Mouse (Mus musculus): ENCODE results near the gene Prkab1. TPM values are rescaled to one million over a fixed set of nuclear protein-coding genes. Genes with fewer than 3 reads are reported as not detected.

Prkab1 gene
- polyA plus RNA-seq, 1 experiment: 64.1 TPM

GRCm38 (mm10) chr5:116016542-116016941, 7.8 kb downstream of the Prkab1 start:
- Histone ChIP-seq H3K27ac (ENCODE audit: control insufficient read depth, insufficient read depth, low read depth, low read length, poor library complexity) (no peak overlapping the region), H3K4me3 (replicated peaks; ENCODE audit: control insufficient read depth, low read depth, low read length) (no peak overlapping the region), H3K4me1 (ENCODE audit: control insufficient read depth, insufficient read depth, low read length) (no peaks in the 10 kb centered on the region)
- WGBS: 81% methylated on average over 5 of the region's 5 CpGs
- TF ChIP-seq POLR2A (IDR thresholded peaks at IDR 0.05; ENCODE audit: borderline replicate concordance, control insufficient read depth, low read depth, low read length) (no peak), CTCF (IDR thresholded peaks at IDR 0.05; ENCODE audit: control insufficient read depth, insufficient read depth, low read length) (no peak)

DNA sequence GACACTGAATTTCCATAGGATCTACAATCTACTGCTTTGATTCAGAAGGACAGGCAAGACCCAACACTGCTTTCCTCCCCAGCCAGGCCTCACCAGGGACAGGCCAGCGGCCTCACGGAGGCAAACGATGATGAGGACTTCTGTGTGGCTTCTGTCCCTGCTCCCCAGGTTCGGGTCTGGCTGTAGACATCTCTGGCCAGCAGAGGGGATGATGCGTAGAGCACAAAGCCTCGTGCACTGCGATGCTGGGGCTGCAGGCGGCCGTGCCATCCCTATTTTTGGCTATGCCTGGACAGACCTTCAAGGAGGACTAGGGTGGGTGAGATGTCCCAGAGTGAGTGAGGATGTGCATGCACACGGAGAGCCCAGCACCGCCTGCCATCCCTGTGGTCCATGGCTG, 10.1 kb downstream of the Prkab1 start:
- no peak for TF ChIP-seq CTCF (IDR thresholded peaks at IDR 0.05; ENCODE audit: control insufficient read depth, insufficient read depth, low read length)
- TF ChIP-seq POLR2A (IDR thresholded peaks at IDR 0.05; ENCODE audit: borderline replicate concordance, control insufficient read depth, low read depth, low read length): no peak
- Histone ChIP-seq H3K4me3 (replicated peaks; ENCODE audit: control insufficient read depth, low read depth, low read length) (no peak overlapping the region), H3K27ac (ENCODE audit: control insufficient read depth, insufficient read depth, low read depth, low read length, poor library complexity) (no peak overlapping the region), H3K4me1 (ENCODE audit: control insufficient read depth, insufficient read depth, low read length) (no peaks in the 10 kb centered on the region)
- WGBS: 94% methylated on average over 11 of the region's 11 CpGs

DNA sequence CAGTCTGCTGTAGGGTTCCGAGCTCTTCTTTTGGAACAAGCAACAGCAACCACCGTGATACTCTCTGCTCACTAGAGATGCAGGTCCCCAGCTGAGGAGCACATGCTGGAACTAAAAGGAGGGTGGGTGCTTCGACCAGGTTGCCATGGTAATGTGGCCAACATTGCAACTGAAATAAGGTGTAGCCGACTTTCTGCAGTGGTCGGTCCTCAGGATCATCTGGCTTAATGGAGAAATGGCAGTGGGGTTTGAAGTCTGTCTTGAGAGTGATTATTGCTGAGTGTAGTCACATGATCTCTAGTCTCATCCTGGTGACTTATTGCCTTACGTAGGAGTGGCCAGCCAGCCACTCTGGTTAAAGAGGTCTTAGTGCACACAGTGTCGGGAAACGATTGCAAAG, 10.5 kb downstream of the Prkab1 start:
- TF ChIP-seq CTCF (IDR thresholded peaks at IDR 0.05; ENCODE audit: control insufficient read depth, insufficient read depth, low read length): no peak
- TF ChIP-seq POLR2A (IDR thresholded peaks at IDR 0.05; ENCODE audit: borderline replicate concordance, control insufficient read depth, low read depth, low read length): no peak
- no peak overlapping the region for H3K4me3 ChIP-seq (replicated peaks; ENCODE audit: control insufficient read depth, low read depth, low read length)
- H3K4me1 ChIP-seq (ENCODE audit: control insufficient read depth, insufficient read depth, low read length): no peaks in the 10 kb centered on the region
- H3K27ac ChIP-seq (ENCODE audit: control insufficient read depth, insufficient read depth, low read depth, low read length, poor library complexity): no peak overlapping the region
- 83% methylated on average over 8 of the region's 8 CpGs for WGBS

DNA sequence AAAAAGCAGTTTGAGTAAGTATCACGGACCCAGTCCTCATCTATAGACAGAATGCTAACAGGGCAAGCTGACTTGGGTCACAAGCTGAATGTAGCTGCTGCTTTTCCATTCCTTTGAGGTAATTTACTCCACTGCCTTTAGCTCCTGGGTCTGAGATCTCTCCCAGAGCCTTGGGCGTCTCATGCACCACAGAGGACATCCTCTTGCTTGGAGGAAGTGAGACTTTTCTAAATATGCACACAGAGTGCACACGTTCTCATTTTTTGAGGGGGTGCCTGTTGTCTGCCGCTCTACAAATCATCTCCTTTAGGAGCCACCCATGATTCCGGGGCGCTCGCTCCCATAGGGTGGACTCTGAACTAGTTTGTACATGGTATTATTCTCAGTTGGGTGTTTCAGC, 11.8 kb downstream of the Prkab1 start:
- 66% methylated on average over 7 of the region's 7 CpGs for WGBS
- H3K4me3 ChIP-seq (replicated peaks; ENCODE audit: control insufficient read depth, low read depth, low read length): no peak overlapping the region
- H3K27ac ChIP-seq (ENCODE audit: control insufficient read depth, insufficient read depth, low read depth, low read length, poor library complexity): no peak overlapping the region
- no peak for TF ChIP-seq CTCF (IDR thresholded peaks at IDR 0.05; ENCODE audit: control insufficient read depth, insufficient read depth, low read length)
- no peak for TF ChIP-seq POLR2A (IDR thresholded peaks at IDR 0.05; ENCODE audit: borderline replicate concordance, control insufficient read depth, low read depth, low read length)
- no peaks in the 10 kb centered on the region for H3K4me1 ChIP-seq (ENCODE audit: control insufficient read depth, insufficient read depth, low read length)

GRCm38 (mm10) chr5:116011700-116012099, 12.6 kb downstream of the Prkab1 start:
- H3K4me3 ChIP-seq (replicated peaks; ENCODE audit: control insufficient read depth, low read depth, low read length): no peak overlapping the region
- no peak overlapping the region for H3K27ac ChIP-seq (ENCODE audit: control insufficient read depth, insufficient read depth, low read depth, low read length, poor library complexity)

GRCm38 (mm10) chr5:116009884-116010627, 14.3 kb downstream of the Prkab1 start:
- WGBS: 72% methylated on average over 2 of the region's 2 CpGs
- H3K4me1 ChIP-seq (ENCODE audit: control insufficient read depth, insufficient read depth, low read length): no peaks in the 10 kb centered on the region

More at GRCm38 (mm10) chr5:116011700-116012099, 12.6 kb downstream of the Prkab1 start:
- TF ChIP-seq CTCF (IDR thresholded peaks at IDR 0.05; ENCODE audit: control insufficient read depth, insufficient read depth, low read length) (no peak), POLR2A (IDR thresholded peaks at IDR 0.05; ENCODE audit: borderline replicate concordance, control insufficient read depth, low read depth, low read length) (no peak)
- no peaks in the 10 kb centered on the region for H3K4me1 ChIP-seq (ENCODE audit: control insufficient read depth, insufficient read depth, low read length)
- WGBS: 52% methylated on average over 7 of the region's 7 CpGs

GRCm38 (mm10) chr5:116009091-116009851, 15.0 kb downstream of the Prkab1 start:
- TF ChIP-seq POLR2A (IDR thresholded peaks at IDR 0.05; ENCODE audit: borderline replicate concordance, control insufficient read depth, low read depth, low read length): no peak
- no peak for TF ChIP-seq CTCF (IDR thresholded peaks at IDR 0.05; ENCODE audit: control insufficient read depth, insufficient read depth, low read length)
- WGBS: 92% methylated on average over 15 of the region's 15 CpGs
- Histone ChIP-seq H3K27ac (ENCODE audit: control insufficient read depth, insufficient read depth, low read depth, low read length, poor library complexity) (no peak overlapping the region), H3K4me1 (ENCODE audit: control insufficient read depth, insufficient read depth, low read length) (no peaks in the 10 kb centered on the region), H3K4me3 (replicated peaks; ENCODE audit: control insufficient read depth, low read depth, low read length) (no peak overlapping the region)

More at GRCm38 (mm10) chr5:116009884-116010627, 14.3 kb downstream of the Prkab1 start:
- TF ChIP-seq POLR2A (IDR thresholded peaks at IDR 0.05; ENCODE audit: borderline replicate concordance, control insufficient read depth, low read depth, low read length): no peak
- no peak for TF ChIP-seq CTCF (IDR thresholded peaks at IDR 0.05; ENCODE audit: control insufficient read depth, insufficient read depth, low read length)
- H3K4me3 ChIP-seq (replicated peaks; ENCODE audit: control insufficient read depth, low read depth, low read length): no peak overlapping the region
- H3K27ac ChIP-seq (ENCODE audit: control insufficient read depth, insufficient read depth, low read depth, low read length, poor library complexity): no peak overlapping the region

DNA sequence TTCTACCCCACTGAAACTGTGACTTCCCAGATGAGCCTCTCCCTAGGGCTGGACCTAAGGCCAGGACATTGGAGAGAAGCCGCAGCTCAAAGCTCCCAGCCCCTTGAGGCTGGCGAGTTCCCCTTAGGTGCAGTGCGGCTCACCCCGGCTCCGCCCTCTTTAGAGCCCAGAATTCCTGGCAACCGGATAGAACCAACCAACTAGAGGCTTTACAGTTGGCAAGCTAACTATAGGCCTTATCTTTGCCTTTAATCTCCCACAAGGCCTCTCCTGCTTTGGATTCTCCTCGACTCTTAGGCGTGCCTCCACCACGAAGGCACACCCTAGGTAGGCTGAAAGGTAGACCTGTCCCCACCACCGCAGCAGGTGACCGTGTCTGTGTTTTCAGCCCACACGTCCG, 16.6 kb downstream of the Prkab1 start:
- WGBS: 83% methylated on average over 13 of the region's 13 CpGs
- Histone ChIP-seq H3K4me3 (replicated peaks; ENCODE audit: control insufficient read depth, low read depth, low read length) (no peak overlapping the region), H3K27ac (ENCODE audit: control insufficient read depth, insufficient read depth, low read depth, low read length, poor library complexity) (no peak overlapping the region), H3K4me1 (ENCODE audit: control insufficient read depth, insufficient read depth, low read length) (peaks cover 4% of the 10 kb centered on the region)
- TF ChIP-seq CTCF (IDR thresholded peaks at IDR 0.05; ENCODE audit: control insufficient read depth, insufficient read depth, low read length): no peak
